10 mouse cellular contexts compared by ENCODE assay signal in the genomic region with DNA sequence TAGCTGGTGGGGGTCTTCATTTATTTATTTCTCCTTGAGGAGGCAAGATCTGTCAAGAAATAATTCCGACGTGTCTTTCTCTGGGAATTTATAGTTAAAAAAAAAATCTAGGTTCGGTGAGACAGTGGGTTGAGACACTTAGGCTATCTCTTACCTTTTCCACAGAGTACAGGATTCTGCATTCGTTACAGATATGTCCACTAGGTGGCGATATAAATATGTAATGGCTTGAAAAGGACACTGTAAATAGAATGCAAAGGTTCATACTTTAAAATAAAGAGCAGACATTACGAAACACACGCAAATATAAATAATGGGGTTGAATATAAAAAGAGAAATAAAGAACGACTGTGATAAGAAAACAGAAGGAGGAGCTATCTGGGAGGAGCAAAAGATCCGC.
DNase-seq lines count a peak whose midpoint lies in the region; ATAC-seq lines count a peak whose summit lies in the region.
"Had no signal": no experiment of that assay in that cellular context is flagged by ENCODE, and none has a peak within 500 bp of the region (broad histone marks: within the 10 kb centered on the region; RNA-seq: fewer than 3 reads in every experiment).

No protein-coding gene starts in this region.

- no peaks in the 10 kb centered on the region for H3K36me3 ChIP-seq in limb, embryonic 11.5 days (ENCODE audit: control insufficient read depth, insufficient read depth, low read length)
- no peaks in the 10 kb centered on the region for H3K36me3 ChIP-seq in limb, embryonic 10.5 days
- H3K36me3 ChIP-seq in forebrain, embryonic 15.5 days: no peaks in the 10 kb centered on the region
- no peaks in the 10 kb centered on the region for H3K36me3 ChIP-seq in midbrain, embryonic 13.5 days
- H3K36me3 ChIP-seq: heart, embryonic 15.5 days; stomach, embryonic 15.5 days had no signal

- no peaks in the 10 kb centered on the region for H3K9me3 ChIP-seq in limb, embryonic 11.5 days (ENCODE audit: control insufficient read depth, low read length)
- H3K9me3 ChIP-seq in limb, embryonic 10.5 days (replicated peaks): no peaks in the 10 kb centered on the region
- no peaks in the 10 kb centered on the region for H3K9me3 ChIP-seq in forebrain, embryonic 15.5 days
- H3K9me3 ChIP-seq in midbrain, embryonic 13.5 days: no peaks in the 10 kb centered on the region
- H3K9me3 ChIP-seq: heart, embryonic 15.5 days; stomach, embryonic 15.5 days had no signal

- H3K9ac ChIP-seq in limb, embryonic 11.5 days (ENCODE audit: low read length): no peak overlapping the region
- no peak overlapping the region for H3K9ac ChIP-seq in forebrain, embryonic 15.5 days (replicated peaks)
- H3K9ac ChIP-seq in midbrain, embryonic 13.5 days (replicated peaks): no peak overlapping the region
- H3K9ac ChIP-seq: heart, embryonic 15.5 days; stomach, embryonic 15.5 days had no signal

- H3K27ac ChIP-seq in limb, embryonic 11.5 days (replicated peaks; ENCODE audit: low read depth, low read length): no peak overlapping the region
- H3K27ac ChIP-seq in limb, embryonic 10.5 days: no peak overlapping the region
- no peak overlapping the region for H3K27ac ChIP-seq in forebrain, embryonic 15.5 days (replicated peaks)
- H3K27ac ChIP-seq in midbrain, embryonic 13.5 days: no peak overlapping the region
- H3K27ac ChIP-seq: heart, embryonic 15.5 days; stomach, embryonic 15.5 days had no signal

- H3K4me2 ChIP-seq in limb, embryonic 11.5 days (ENCODE audit: low read depth, severe bottlenecking): no peak overlapping the region
- H3K4me2 ChIP-seq in forebrain, embryonic 15.5 days (replicated peaks): no peak overlapping the region
- H3K4me2 ChIP-seq in midbrain, embryonic 13.5 days (replicated peaks): no peak overlapping the region
- H3K4me2 ChIP-seq: heart, embryonic 15.5 days; stomach, embryonic 15.5 days had no signal

- peak; percentile 72 for ATAC-seq in cerebellum, adult (ENCODE audit: insufficient number of reproducible peaks, low FRiP score, low TSS enrichment)
- peak; percentile 65; the same call in 1 of the 2 replicates for ATAC-seq in limb, embryonic 11.5 days (ENCODE audit: insufficient number of reproducible peaks, low FRiP score, low TSS enrichment, low read depth)
- ATAC-seq in forebrain, embryonic 15.5 days (replicated peaks): peak; percentile 94
- ATAC-seq in midbrain, embryonic 13.5 days: peak; percentile 87

- no peaks in the 10 kb centered on the region for H3K4me1 ChIP-seq in limb, embryonic 11.5 days (ENCODE audit: control insufficient read depth, insufficient read depth, low read length)
- no peaks in the 10 kb centered on the region for H3K4me1 ChIP-seq in limb, embryonic 10.5 days
- peaks cover 5% of the 10 kb centered on the region; the same call in 1 of the 2 replicates for H3K4me1 ChIP-seq in forebrain, embryonic 15.5 days
- H3K4me1 ChIP-seq in midbrain, embryonic 13.5 days (replicated peaks): no peaks in the 10 kb centered on the region
- H3K4me1 ChIP-seq: heart, embryonic 15.5 days; stomach, embryonic 15.5 days had no signal

- 29% methylated on average over 9 of the region's 9 CpGs for WGBS in limb, embryonic 11.5 days
- 28% methylated on average over 9 of the region's 9 CpGs for WGBS in limb, embryonic 10.5 days
- 23% methylated on average over 9 of the region's 9 CpGs for WGBS in forebrain, embryonic 15.5 days
- WGBS in midbrain, embryonic 13.5 days: 26% methylated on average over 9 of the region's 9 CpGs

- no peak for DNase-seq in cerebellum, postnatal 25 days
- DNase-seq in limb, embryonic 11.5 days (ENCODE audit: low spot score): no peak
- DNase-seq in limb, embryonic 10.5 days (ENCODE audit: low spot score): no peak
- no peak for DNase-seq in spleen, postnatal 10 days (ENCODE audit: low spot score in 2 of 2)
- no peak for DNase-seq in adrenal gland, postnatal 10 days

- no peak overlapping the region for H3K4me3 ChIP-seq in limb, embryonic 11.5 days (ENCODE audit: low read depth, low read length)
- H3K4me3 ChIP-seq in limb, embryonic 10.5 days: no peak overlapping the region
- H3K4me3 ChIP-seq in forebrain, embryonic 15.5 days: no peak overlapping the region
- H3K4me3 ChIP-seq in midbrain, embryonic 13.5 days (replicated peaks): no peak overlapping the region
- H3K4me3 ChIP-seq: heart, embryonic 15.5 days; stomach, embryonic 15.5 days had no signal

- H3K27me3 ChIP-seq in limb, embryonic 11.5 days (ENCODE audit: control insufficient read depth, insufficient read depth, low read length): no peaks in the 10 kb centered on the region
- H3K27me3 ChIP-seq in limb, embryonic 10.5 days (ENCODE audit: low read depth, poor library complexity, severe bottlenecking): no peaks in the 10 kb centered on the region
- no peaks in the 10 kb centered on the region for H3K27me3 ChIP-seq in forebrain, embryonic 15.5 days
- H3K27me3 ChIP-seq in midbrain, embryonic 13.5 days: no peaks in the 10 kb centered on the region
- H3K27me3 ChIP-seq: heart, embryonic 15.5 days; stomach, embryonic 15.5 days had no signal
